Mouse (Mus musculus) frontal cortex, adult (tissue): ENCODE results near the gene Gucy2c.

ENCODE experiments used
- ATAC-seq: cut with Nextera tagmentation; 2 replicates; pipeline ENCODE4 v1.9.2; 2017; ENCODE audit warnings: mild to moderate bottlenecking, moderate library complexity, mixed read lengths; ENCODE audit not compliant: low TSS enrichment

Gucy2c gene

DNA sequence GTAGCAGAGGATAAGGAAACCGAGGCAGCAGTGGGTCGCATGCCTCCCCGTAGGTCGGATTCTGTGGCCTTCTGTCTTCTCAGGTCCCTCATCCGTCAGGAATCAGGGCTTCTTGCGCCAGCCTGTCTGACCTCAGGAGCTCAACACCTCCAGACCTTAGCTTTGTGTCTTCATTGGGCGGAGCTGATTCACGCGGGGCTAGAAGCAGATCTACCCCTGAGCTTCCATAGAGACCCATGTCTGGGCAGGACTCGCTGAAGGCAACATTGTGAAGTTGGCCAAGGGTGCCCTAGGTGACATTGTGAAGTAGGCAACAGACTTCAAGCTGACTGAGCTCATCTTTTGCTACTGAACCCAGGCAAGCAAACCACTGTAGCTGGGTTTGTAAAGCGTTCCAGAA lies 119.5 kb downstream of the Gucy2c start:
- no peak for ATAC-seq

GRCm38 (mm10) chr6:136661706-136662016 lies 119.9 kb downstream of the Gucy2c start, which contains the start of gene Plbd1:
Plbd1 (minus strand) TSS chr6:136661928.
- ATAC-seq = no peak

GRCm38 (mm10) chr6:136660831-136661705 lies 120.5 kb downstream of the Gucy2c start:
- ATAC-seq = no peak

DNA sequence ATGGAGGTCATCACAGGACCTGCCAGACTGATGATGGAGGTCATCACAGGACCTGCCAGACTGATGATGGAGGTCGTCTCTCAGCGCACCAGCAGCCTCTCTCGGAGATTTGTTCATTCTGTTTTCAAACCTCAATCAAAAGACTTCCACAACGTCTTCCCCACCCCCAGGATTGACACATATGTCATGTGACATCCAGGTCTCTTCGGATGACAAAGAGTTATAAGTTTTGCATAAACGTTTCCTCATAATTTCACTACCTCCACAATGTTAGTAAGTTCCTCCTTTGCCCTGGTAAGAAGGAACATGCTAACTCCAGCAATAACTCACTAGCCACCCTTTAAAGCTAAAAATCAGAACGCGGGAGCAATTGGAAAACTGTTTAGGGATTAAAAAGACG lies 122.3 kb downstream of the Gucy2c start:
- no peak for ATAC-seq

- no peak for ATAC-seq
Measured at GRCm38 (mm10) chr6:136658303-136658702, 123.3 kb downstream of the Gucy2c start.

DNA sequence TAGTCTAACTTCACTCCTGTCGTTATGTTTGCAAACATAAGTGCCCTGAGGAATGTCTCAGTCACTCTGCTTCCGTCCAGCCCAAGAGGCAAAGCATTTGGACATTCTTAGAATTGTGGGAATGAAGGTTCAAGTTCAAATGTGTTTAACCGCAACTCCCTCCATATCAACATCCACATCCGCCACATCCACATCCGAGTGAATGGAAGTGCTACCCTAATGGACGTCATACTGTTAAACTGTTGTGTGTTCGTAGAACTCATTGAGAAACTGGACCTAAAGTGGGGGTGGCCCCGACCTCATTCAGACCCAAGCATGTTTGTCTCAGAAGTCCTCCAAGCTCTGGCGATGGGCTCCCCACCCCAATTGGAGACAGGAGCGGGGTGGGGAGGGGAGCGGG lies 125.8 kb downstream of the Gucy2c start:
- no peak for ATAC-seq

DNA sequence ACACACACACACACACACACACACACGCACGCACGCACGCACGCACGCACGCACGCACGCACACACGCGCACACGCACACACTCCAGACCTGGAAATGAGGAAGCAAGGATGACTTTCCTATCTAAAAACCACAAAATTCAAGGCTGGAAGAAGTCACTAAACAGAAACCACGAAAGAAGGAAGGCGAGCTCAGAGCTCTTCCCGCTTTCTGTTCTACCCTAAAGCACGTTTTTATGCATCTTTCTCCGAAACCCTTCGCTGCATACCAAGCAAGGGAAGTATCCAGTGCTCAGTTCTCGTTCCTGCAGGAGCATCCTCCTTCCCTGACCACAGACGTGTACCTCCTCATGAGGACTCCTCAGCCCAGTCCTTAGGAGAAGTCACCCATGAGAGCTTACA lies 127.1 kb downstream of the Gucy2c start:
- no peak for ATAC-seq

DNA sequence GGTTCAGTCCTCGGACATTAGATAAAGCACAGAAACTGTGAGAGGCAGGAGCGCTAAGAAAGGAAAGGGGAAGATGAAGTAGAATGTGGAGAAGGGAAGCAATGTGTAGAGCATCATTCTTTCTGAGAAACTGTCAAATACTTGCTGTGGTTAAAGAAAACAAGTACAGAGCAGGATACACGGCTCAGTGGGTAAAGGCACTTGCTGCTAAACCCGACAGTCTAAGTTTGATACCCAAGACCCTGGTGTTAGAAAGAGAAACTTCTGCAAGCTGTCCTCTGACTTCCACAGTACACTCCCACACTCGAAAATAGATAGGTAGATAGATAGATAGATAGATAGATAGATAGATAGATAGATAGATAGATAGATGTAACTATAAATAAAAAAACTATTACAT lies 128.2 kb downstream of the Gucy2c start:
- ATAC-seq = no peak

- ATAC-seq = no peak
Measured at GRCm38 (mm10) chr6:136650664-136651063, 130.9 kb downstream of the Gucy2c start.

- ATAC-seq = no peak
Measured at GRCm38 (mm10) chr6:136647455-136647861, 134.1 kb downstream of the Gucy2c start.
